9 mouse cellular contexts compared by ENCODE assay signal in genomic region chr13:103806210-103806851, GRCm38 (mm10). TPM values are rescaled to one million over a fixed set of nuclear protein-coding genes. Genes with fewer than 3 reads are reported as not detected.
DNase-seq lines count a peak whose midpoint lies in the region; ATAC-seq and TF ChIP-seq lines count a peak whose summit lies in the region.
"Had no signal": no experiment of that assay in that cellular context is flagged by ENCODE, and none has a peak within 500 bp of the region (broad histone marks: within the 10 kb centered on the region; RNA-seq: fewer than 3 reads in every experiment).

No protein-coding gene starts in this region.

- no peak overlapping the region for H3K27ac ChIP-seq in midbrain, postnatal 0 days (ENCODE audit: low read depth, low read length)
- H3K27ac ChIP-seq in liver, embryonic 11.5 days (ENCODE audit: low read depth, low read length): no peak overlapping the region
- H3K27ac ChIP-seq: macrophage had no signal

- H3K4me3 ChIP-seq in midbrain, postnatal 0 days (ENCODE audit: low read depth, low read length): no peak overlapping the region
- H3K4me3 ChIP-seq in liver, embryonic 11.5 days (ENCODE audit: low read depth, low read length): no peak overlapping the region
- H3K4me3 ChIP-seq: heart, embryonic 13.5 days had no signal

- H3K9ac ChIP-seq in midbrain, postnatal 0 days (replicated peaks; ENCODE audit: low read length, poor library complexity, severe bottlenecking): no peak overlapping the region
- H3K9ac ChIP-seq in liver, embryonic 11.5 days (ENCODE audit: low read depth, low read length): no peak overlapping the region
- H3K9ac ChIP-seq: heart, embryonic 13.5 days had no signal

- TF ChIP-seq CTCF in midbrain, postnatal 0 days (IDR thresholded peaks at IDR 0.05): no peak

- H3K27me3 ChIP-seq in midbrain, postnatal 0 days (ENCODE audit: insufficient read depth, low read length): no peaks in the 10 kb centered on the region
- H3K27me3 ChIP-seq in liver, embryonic 11.5 days (replicated peaks; ENCODE audit: control insufficient read depth, insufficient read depth, low read length): no peaks in the 10 kb centered on the region
- H3K27me3 ChIP-seq: heart, embryonic 13.5 days had no signal

- WGBS in midbrain, postnatal 0 days: 23% methylated on average over 6 of the region's 6 CpGs
- 78% methylated on average over 6 of the region's 6 CpGs for WGBS in liver, embryonic 11.5 days

- no peaks in the 10 kb centered on the region for H3K4me1 ChIP-seq in midbrain, postnatal 0 days (ENCODE audit: insufficient read depth, low read length)
- 0 out of 2 replicates have a peak, but pooled peaks cover 3% of the 10 kb centered on the region for H3K4me1 ChIP-seq in liver, embryonic 11.5 days (replicated peaks; ENCODE audit: control insufficient read depth, insufficient read depth, low read length)

- no peaks in the 10 kb centered on the region for H3K36me3 ChIP-seq in midbrain, postnatal 0 days (ENCODE audit: insufficient read depth, low read length)
- no peaks in the 10 kb centered on the region for H3K36me3 ChIP-seq in liver, embryonic 11.5 days (ENCODE audit: control insufficient read depth, insufficient read depth, low read length)
- H3K36me3 ChIP-seq: heart, embryonic 13.5 days had no signal

- peak; percentile 87 for ATAC-seq in midbrain, postnatal 0 days (ENCODE audit: low FRiP score)
- no peak for ATAC-seq in liver, embryonic 11.5 days (replicated peaks; ENCODE audit: low FRiP score)
- no peak for ATAC-seq in inflammation-experienced regulatory T-cells, adult 6 months

- H3K4me2 ChIP-seq in midbrain, postnatal 0 days (ENCODE audit: low read depth, low read length, poor library complexity, severe bottlenecking): no peak overlapping the region
- no peak overlapping the region for H3K4me2 ChIP-seq in liver, embryonic 11.5 days
- H3K4me2 ChIP-seq: heart, embryonic 13.5 days had no signal

- peak; percentile 57 for DNase-seq in cerebellum, adult 11 months
- peak; percentile 68 to 79 for DNase-seq in cerebellum, postnatal 25 days
- DNase-seq in layer of hippocampus, adult 18-20 months (ENCODE audit: low spot score in 2 of 2): peak; percentile 40 to 82
- peak; percentile 66 for DNase-seq in midbrain, postnatal 0 days (ENCODE audit: low spot score)
- no peak for DNase-seq in liver, embryonic 11.5 days (ENCODE audit: low spot score)
- no peak for DNase-seq in lung, adult 18-20 months

- H3K9me3 ChIP-seq in midbrain, postnatal 0 days (ENCODE audit: low read length): no peaks in the 10 kb centered on the region
- no peaks in the 10 kb centered on the region for H3K9me3 ChIP-seq in liver, embryonic 11.5 days (ENCODE audit: control insufficient read depth, low read length)
- H3K9me3 ChIP-seq: heart, embryonic 13.5 days had no signal

RNA-seq across cellular contexts. Expression of gene Srek1, which starts 31.9 kb away (rescaled TPM):
- total RNA-seq in layer of hippocampus, adult 18-20 months (2021): 10 to 100 TPM; 71.3 to 82.5 TPM
- 23.1 and 42.3 TPM in 2 replicates for total RNA-seq in midbrain, postnatal 0 days (2014; rRNA removed)
- 36.1 and 47.8 TPM in 2 replicates for polyA plus RNA-seq in midbrain, postnatal 0 days (2015; fragmentation: Nextera tagmentation; extraction: Ambion mirVana)
- 61.7 and 68.4 TPM in 2 replicates for polyA plus RNA-seq in liver, embryonic 11.5 days (2014; fragmentation: Nextera tagmentation; extraction: Ambion mirVana)
- polyA plus RNA-seq in inflammation-experienced regulatory T-cells, adult 6 months (2017; shearing (Covaris generic)): 10 to 100 TPM; 71.5 to 97.2 (median 73.5) TPM

Comparison
In these comparisons a context has a peak if more than half of its experiments do, and no peak if none do; other contexts are left out.
1. DNase-seq: peak in cerebellum, adult 11 months (single experiment), cerebellum, postnatal 25 days (2 of 2), layer of hippocampus, adult 18-20 months (2 of 2) and midbrain, postnatal 0 days (single experiment); none in liver, embryonic 11.5 days (single experiment) and lung, adult 18-20 months (0 of 2).